Mouse (Mus musculus) kidney, embryonic 14.5 days (tissue): ENCODE results near the gene P2rx7. TPM values are rescaled to one million over a fixed set of nuclear protein-coding genes. Genes with fewer than 3 reads are reported as not detected.

Experiments used
- ATAC-seq: fragments of 200-750 bp; cut with Nextera tagmentation; 2 replicates; pipeline ENCODE4 v1.8.0; 2017; ENCODE audit warnings: moderate number of reproducible peaks, mild to moderate bottlenecking, moderate TSS enrichment, moderate library complexity; ENCODE audit not compliant: low FRiP score, low TSS enrichment
- H3K27ac ChIP-seq: fragments of 300-500 bp; sonication (generic); 2 replicates; pipeline ENCODE4 v1.5.1; 2014; ENCODE audit warnings: low read depth, mild to moderate bottlenecking, low read length, moderate library complexity, mixed read lengths
- H3K27me3 ChIP-seq: fragments of 300-500 bp; sonication (generic); 2 replicates; pipeline ENCODE4 v1.6.1; 2014; ENCODE audit warnings: mild to moderate bottlenecking, low read length; ENCODE audit not compliant: control insufficient read depth, insufficient read depth
- H3K36me3 ChIP-seq: fragments of 300-500 bp; sonication (generic); 2 replicates; pipeline ENCODE4 v1.6.1; 2014; ENCODE audit warnings: low read length, mixed read lengths; ENCODE audit not compliant: control insufficient read depth, insufficient read depth
- H3K4me1 ChIP-seq: fragments of 300-500 bp; sonication (generic); 2 replicates; pipeline ENCODE4 v1.6.1; 2014; ENCODE audit warnings: low read length, mixed read lengths; ENCODE audit not compliant: control insufficient read depth, insufficient read depth
- H3K4me2 ChIP-seq: fragments of 300-500 bp; sonication (generic); replicated peaks from 2 replicates; pipeline ENCODE4 v1.6.1; 2014; ENCODE audit warnings: low read depth, mild to moderate bottlenecking, low read length
- H3K4me3 ChIP-seq: fragments of 300-500 bp; sonication (generic); 2 replicates; pipeline ENCODE4 v1.5.1; 2014; ENCODE audit warnings: mild to moderate bottlenecking, low read length
- H3K9ac ChIP-seq: fragments of 300-500 bp; sonication (generic); 2 replicates; pipeline ENCODE4 v1.6.1; 2014; ENCODE audit warnings: low read depth, mild to moderate bottlenecking, low read length, moderate library complexity
- H3K9me3 ChIP-seq: fragments of 300-500 bp; sonication (generic); 2 replicates; pipeline ENCODE4 v1.6.1; 2016; ENCODE audit warnings: low read length; ENCODE audit not compliant: control insufficient read depth
- WGBS: fragments of 180-500 bp; shearing (Covaris S2); extraction: QIAGEN DNeasy Blood & Tissue Kit; methylation state at CpG from one replicate; pipeline ENCODE4 v1.1.7; 2014; 5-methylcytosine and 5-hydroxymethylcytosine counted together
- microRNA-seq: library from miRNA; unstranded; fragments of <30 nt; microRNA quantifications from one replicate; pipeline ENCODE4, GENCODE M21; 2016
- polyA plus RNA-seq: library from polyadenylated mRNA; unstranded; fragments of >200 nt; fragmentation: Nextera tagmentation; extraction: Ambion mirVana; gene quantifications from 2 replicates; pipeline ENCODE4 v1.2.1, GENCODE M21; 2014

Gene P2rx7
- polyA plus RNA-seq, 1 experiment from 2014 or later: 1.1 TPM

GRCm38 (mm10) chr5:122735853-122736252 lies 92.1 kb downstream of the P2rx7 start:
- no peak overlapping the region for H3K4me2 ChIP-seq
- no peak overlapping the region for H3K9ac ChIP-seq
- H3K9me3 ChIP-seq: no peaks in the 10 kb centered on the region
- H3K27ac ChIP-seq: no peak overlapping the region
- ATAC-seq: no peak
- no peak overlapping the region for H3K4me3 ChIP-seq
- H3K4me1 ChIP-seq: peaks cover 20% of the 10 kb centered on the region
- H3K27me3 ChIP-seq: no peaks in the 10 kb centered on the region
- peaks cover 7% of the 10 kb centered on the region; the same call in 1 of the 2 replicates for H3K36me3 ChIP-seq
- WGBS: 85% methylated on average over 7 of the region's 7 CpGs

- no peak overlapping the region for H3K4me2 ChIP-seq
- no peaks in the 10 kb centered on the region for H3K9me3 ChIP-seq
- no peak for ATAC-seq
- peaks cover 14% of the 10 kb centered on the region for H3K4me1 ChIP-seq
- H3K36me3 ChIP-seq: peaks cover 11% of the 10 kb centered on the region; the same call in 1 of the 2 replicates
- WGBS: 75% methylated on average over 15 of the region's 15 CpGs
- H3K27me3 ChIP-seq: no peaks in the 10 kb centered on the region
- no peak overlapping the region for H3K9ac ChIP-seq
- no peak overlapping the region for H3K27ac ChIP-seq
- no peak overlapping the region for H3K4me3 ChIP-seq
These were observed 93.0 kb downstream of the P2rx7 start for GRCm38 (mm10) chr5:122736761-122737160.

Small RNAs within 50 kb of the gene (microRNA-seq; reads per million reads assigned to microRNA genes)
- not detected for gene Mir8115

Other genes with a start within 250 kb of the P2rx7 start
- gene Anapc7, start 222.2 kb upstream of the P2rx7 start, polyA plus RNA-seq: 29.1 and 32.5 TPM in 2 replicates
- gene Atp2a2, start 141.7 kb upstream of the P2rx7 start, polyA plus RNA-seq: 30.3 and 53.2 TPM in 2 replicates
- 34.1 and 46.0 TPM in 2 replicates for gene Ift81, start 29.4 kb upstream of the P2rx7 start, polyA plus RNA-seq
- gene P2rx4, start 63.6 kb downstream of the P2rx7 start, polyA plus RNA-seq: 14.0 and 14.8 TPM in 2 replicates
- 25.0 and 40.9 TPM in 2 replicates for gene Camkk2, start 135.5 kb downstream of the P2rx7 start, polyA plus RNA-seq
- 335 and 457 TPM in 2 replicates for gene Anapc5, start 177.4 kb downstream of the P2rx7 start, polyA plus RNA-seq
- gene Rnf34, start 206.1 kb downstream of the P2rx7 start, polyA plus RNA-seq: 33.4 and 35.1 TPM in 2 replicates